Mouse (Mus musculus) midbrain, embryonic 10.5 days (tissue): Measurements from ENCODE around the gene Rpl7l1. TPM values are rescaled to one million over a fixed set of nuclear protein-coding genes. Genes with fewer than 3 reads are reported as not detected.

Experiments
- DNase-seq: peaks from one replicate; pipeline ENCODE4 v3.0.0-alpha.2; 2017; ENCODE audit warnings: low spot score
- H3K27ac ChIP-seq: fragments of 300-500 bp; sonication (generic); replicated peaks from 2 replicates; pipeline ENCODE4 v1.5.1; 2016; ENCODE audit warnings: mild to moderate bottlenecking
- H3K27me3 ChIP-seq: fragments of 300-500 bp; sonication (generic); 2 replicates; pipeline ENCODE4 v1.6.1; 2016; ENCODE audit warnings: low read depth, mild to moderate bottlenecking; ENCODE audit not compliant: poor library complexity, severe bottlenecking
- H3K36me3 ChIP-seq: fragments of 300-500 bp; sonication (generic); 2 replicates; pipeline ENCODE4 v1.6.1; 2016; ENCODE audit warnings: mild to moderate bottlenecking, moderate library complexity
- H3K4me1 ChIP-seq: fragments of 300-500 bp; sonication (generic); 2 replicates; pipeline ENCODE4 v1.6.1; 2016
- H3K4me3 ChIP-seq: fragments of 300-500 bp; sonication (generic); 2 replicates; pipeline ENCODE4 v1.5.1; 2016; ENCODE audit warnings: mild to moderate bottlenecking, moderate library complexity
- H3K9me3 ChIP-seq: fragments of 300-500 bp; sonication (generic); replicated peaks from 2 replicates; pipeline ENCODE4 v1.6.1; 2016; ENCODE audit warnings: mild to moderate bottlenecking
- WGBS: fragments of 180-500 bp; shearing (Covaris S2); methylation state at CpG from one replicate; pipeline ENCODE4 v1.1.7; 2016; 5-methylcytosine and 5-hydroxymethylcytosine counted together
- polyA plus RNA-seq: library from polyadenylated mRNA; unstranded; fragments of >200 nt; fragmentation: Nextera tagmentation; extraction: Ambion mirVana; gene quantifications from 2 replicates; pipeline ENCODE4 v1.2.1, GENCODE M21; 2016

Gene Rpl7l1
- polyA plus RNA-seq, result 197 and 219 TPM in 2 replicates

DNA sequence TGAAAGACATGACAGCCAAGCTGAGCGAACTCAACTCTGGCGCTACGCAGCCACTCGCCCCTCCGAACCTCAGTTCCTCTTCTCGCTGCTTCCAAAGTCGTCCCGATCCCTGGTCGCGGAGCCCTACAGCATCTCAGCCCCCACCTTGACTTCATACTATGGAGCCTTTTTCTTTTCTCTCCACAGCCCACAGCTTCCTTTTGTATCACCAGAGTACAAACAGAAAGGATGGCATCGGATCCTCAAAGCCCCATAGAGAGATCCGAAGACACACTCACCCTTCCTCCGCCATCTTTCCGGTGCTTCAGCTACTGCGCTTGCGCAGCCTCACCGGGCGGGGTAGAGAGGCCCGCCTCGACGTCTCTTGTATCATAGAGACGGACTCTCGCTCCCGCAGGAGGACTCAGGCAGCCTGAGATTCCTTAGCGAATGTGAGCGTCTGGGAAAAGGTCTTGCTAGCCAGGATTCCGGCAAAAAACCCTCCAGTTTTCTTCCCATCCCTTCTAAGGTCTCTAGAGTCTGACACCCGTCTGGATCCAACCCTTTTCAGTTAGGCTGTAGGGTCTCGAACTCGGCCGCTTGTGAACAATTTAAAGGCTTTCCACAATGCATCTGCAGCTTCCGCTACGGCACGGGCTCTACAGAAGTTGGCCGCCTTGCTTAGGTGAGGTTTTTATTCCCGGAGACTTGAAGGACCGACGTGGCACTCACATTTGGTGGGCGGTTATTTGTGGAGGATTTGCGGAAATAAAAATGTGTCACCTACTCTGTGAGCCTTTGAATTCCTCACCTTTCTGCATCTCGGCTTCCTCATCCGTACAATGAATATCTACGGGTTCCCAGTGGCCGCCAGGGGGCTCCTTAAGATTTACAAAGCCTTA is at the start of gene Rpl7l1:
Gene Rpl7l1, minus strand, starts transcription at position 332 of the 881 bp plus-strand sequence.
- under 1% methylated on average over 44 of the region's 44 CpGs for WGBS
- Histone ChIP-seq H3K27me3 (no peaks in the 10 kb centered on the region), H3K4me3 (peak within 1 kb of the TSS; percentile 80), H3K9me3 (no peaks in the 10 kb centered on the region), H3K4me1 (peaks cover 9% of the 10 kb centered on the region; the same call in 1 of the 2 replicates), H3K27ac (peak within 1 kb of the TSS; percentile 91), H3K36me3 (peaks cover 37% of the 10 kb centered on the region)
- peak; percentile 92 for DNase-seq

DNA sequence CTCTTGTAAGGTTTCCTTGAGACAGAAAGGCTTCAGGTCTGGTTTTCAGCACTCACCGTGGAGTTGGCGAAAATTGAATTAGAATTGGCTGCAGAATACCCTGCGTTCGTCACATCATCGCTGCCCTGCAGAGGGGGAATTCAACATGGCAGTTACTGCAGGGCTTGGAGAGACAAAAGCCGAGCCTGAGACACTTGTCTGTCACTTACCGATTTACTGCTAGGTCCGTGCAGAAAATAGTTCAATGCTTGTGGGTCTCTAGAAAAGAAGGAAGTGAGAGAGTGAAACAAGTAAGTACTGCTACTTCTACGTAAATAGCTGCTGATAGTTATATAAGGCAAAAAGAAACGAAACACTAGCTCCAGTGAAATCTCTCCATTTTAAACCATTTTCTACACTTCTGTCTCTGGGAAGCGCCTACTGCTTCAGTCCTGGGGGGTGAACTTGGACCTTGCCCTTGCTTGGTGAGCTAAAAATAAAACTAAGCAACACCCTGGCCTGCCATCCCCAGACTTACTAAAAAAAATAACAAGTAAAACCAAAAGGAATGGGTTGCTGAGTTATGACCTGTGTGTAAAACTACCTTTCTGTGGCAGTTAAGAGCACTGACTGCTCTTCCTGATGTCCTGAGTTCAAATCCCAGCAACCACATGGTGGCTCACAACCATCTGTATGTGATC is 47.5 kb upstream of the Rpl7l1 start:
- Histone ChIP-seq H3K4me1 (peaks cover 12% of the 10 kb centered on the region; the same call in 1 of the 2 replicates), H3K27me3 (no peaks in the 10 kb centered on the region), H3K9me3 (no peaks in the 10 kb centered on the region; the same call in 1 of the 2 replicates), H3K4me3 (no peak overlapping the region), H3K36me3 (peaks cover 39% of the 10 kb centered on the region), H3K27ac (no peak overlapping the region)
- WGBS, result 94% methylated on average over 11 of the region's 11 CpGs
- DNase-seq, result no peak

DNA sequence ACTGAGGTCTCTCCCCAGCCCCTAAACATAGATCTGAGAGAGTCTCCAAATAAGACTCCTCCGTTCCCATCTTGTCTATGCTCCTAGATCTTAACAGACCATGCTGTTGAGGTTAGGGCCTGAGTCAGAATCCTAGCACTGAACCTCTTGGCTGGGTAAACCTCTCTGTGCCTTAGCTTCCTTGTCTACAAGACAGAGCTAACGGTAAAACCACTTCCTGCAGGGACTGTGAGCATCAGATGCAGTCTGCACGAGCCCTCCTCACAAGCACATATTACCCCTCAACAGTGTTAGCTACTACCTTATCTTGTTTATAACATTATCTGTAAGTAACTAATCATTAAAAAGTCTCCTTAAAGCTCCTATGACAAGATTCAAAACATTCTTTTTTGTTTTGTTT is 46.5 kb upstream of the Rpl7l1 start:
- 91% methylated on average over 3 of the region's 3 CpGs for WGBS
- Histone ChIP-seq H3K9me3 (no peaks in the 10 kb centered on the region; the same call in 1 of the 2 replicates), H3K4me1 (peaks cover 12% of the 10 kb centered on the region; the same call in 1 of the 2 replicates), H3K36me3 (peaks cover 49% of the 10 kb centered on the region), H3K4me3 (no peak overlapping the region), H3K27ac (no peak overlapping the region), H3K27me3 (no peaks in the 10 kb centered on the region)
- no peak for DNase-seq

DNA sequence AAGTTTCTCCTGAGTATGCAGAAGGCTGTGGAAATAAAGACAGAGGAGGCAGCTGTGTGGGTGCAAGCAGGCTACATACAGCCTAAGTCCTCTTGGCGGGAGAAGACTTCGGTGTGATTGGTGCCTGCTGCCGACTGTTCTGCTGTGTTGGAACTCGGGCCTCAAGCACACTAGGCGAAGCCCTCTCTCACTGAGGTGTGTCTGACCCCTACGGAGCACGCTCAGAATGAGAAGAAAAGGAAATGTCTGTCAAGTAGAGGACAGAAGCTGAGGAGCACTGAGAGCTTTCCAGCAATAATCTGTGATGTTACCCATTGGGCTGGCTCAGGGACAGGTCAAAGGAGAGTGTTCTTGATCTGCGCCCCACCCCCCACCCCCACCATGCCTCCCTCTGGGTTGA is 40.6 kb upstream of the Rpl7l1 start:
- H3K36me3 ChIP-seq, result peaks cover 82% of the 10 kb centered on the region
- H3K27me3 ChIP-seq, result no peaks in the 10 kb centered on the region
- no peak for DNase-seq
- H3K4me3 ChIP-seq, result no peak overlapping the region
- H3K4me1 ChIP-seq, result no peaks in the 10 kb centered on the region
- no peaks in the 10 kb centered on the region for H3K9me3 ChIP-seq
- 92% methylated on average over 8 of the region's 8 CpGs for WGBS
- H3K27ac ChIP-seq, result no peak overlapping the region

DNA sequence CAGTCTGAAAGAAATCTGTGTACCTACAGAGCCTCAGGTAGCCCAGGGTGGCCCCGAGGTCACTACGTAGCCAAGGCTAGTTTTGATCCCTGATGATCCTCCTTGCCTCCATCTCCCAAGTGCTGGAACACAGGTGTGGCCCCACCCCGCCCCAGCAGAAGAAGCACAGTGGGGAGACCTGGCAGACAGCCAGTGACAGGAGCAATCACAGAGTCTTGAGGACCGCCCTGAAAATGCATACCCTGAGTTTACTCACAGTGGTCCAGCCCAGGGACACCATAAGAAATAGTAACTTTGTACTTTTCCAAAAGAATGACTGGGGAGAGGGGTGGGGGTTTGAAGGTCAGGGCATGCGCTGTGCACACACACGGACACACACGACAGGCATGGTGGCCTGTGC is 38.2 kb upstream of the Rpl7l1 start:
- Histone ChIP-seq H3K4me1 (peaks cover 10% of the 10 kb centered on the region; the same call in 1 of the 2 replicates), H3K27ac (no peak overlapping the region), H3K9me3 (no peaks in the 10 kb centered on the region), H3K36me3 (peaks cover 78% of the 10 kb centered on the region), H3K27me3 (no peaks in the 10 kb centered on the region), H3K4me3 (no peak overlapping the region)
- DNase-seq, result no peak
- WGBS, result 94% methylated on average over 7 of the region's 7 CpGs

DNA sequence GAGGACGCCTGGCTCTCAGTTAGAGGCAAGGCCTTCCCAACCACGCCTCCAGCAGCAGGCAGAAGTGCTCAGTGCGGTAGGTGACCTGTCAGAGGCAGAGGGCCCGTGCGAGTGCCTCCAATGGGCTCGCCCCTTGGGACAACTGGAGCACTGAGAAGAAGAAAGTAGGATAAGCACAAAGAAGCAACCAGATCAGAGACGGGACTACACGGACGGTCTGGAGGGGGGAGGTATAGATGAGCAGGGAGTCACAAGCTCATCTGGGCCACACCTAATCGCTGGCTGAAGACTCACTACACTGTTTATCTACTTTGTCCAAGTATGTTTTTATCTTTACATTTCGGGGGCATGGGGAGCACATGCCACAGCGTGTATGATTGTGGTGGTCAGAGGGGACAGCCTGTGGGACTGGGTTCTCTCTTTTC is 35.3 kb upstream of the Rpl7l1 start:
- peaks cover 60% of the 10 kb centered on the region for H3K36me3 ChIP-seq
- DNase-seq, result no peak
- H3K4me1 ChIP-seq, result peaks cover 10% of the 10 kb centered on the region; the same call in 1 of the 2 replicates
- H3K27ac ChIP-seq, result no peak overlapping the region
- H3K9me3 ChIP-seq, result no peaks in the 10 kb centered on the region
- H3K27me3 ChIP-seq, result no peaks in the 10 kb centered on the region
- 91% methylated on average over 12 of the region's 12 CpGs for WGBS
- H3K4me3 ChIP-seq, result no peak overlapping the region

DNA sequence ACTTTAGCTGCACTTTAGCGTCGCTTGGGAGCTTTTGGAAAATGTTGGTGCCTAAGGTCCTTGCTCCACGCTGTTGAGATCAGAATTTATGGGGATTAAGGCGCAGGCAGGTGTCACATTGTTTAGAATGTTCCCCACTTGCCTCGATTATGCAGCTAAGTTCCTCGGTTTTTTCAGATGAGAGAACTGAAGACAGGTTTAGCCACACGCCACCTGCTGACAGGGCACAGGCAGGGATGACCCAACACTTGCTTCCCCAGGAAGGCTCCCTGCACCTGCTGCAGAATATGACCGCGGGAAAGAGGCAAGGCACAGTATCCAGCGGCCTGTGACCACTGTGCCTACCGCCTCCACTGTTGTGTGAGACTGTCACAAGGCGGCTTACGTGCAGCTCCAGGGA is 33.8 kb upstream of the Rpl7l1 start:
- DNase-seq, result no peak
- Histone ChIP-seq H3K4me3 (no peak overlapping the region), H3K9me3 (no peaks in the 10 kb centered on the region), H3K27me3 (no peaks in the 10 kb centered on the region), H3K27ac (peak overlapping the region; percentile 24), H3K4me1 (peaks cover 10% of the 10 kb centered on the region; the same call in 1 of the 2 replicates), H3K36me3 (peaks cover 64% of the 10 kb centered on the region)
- WGBS, result 76% methylated on average over 13 of the region's 13 CpGs

DNA sequence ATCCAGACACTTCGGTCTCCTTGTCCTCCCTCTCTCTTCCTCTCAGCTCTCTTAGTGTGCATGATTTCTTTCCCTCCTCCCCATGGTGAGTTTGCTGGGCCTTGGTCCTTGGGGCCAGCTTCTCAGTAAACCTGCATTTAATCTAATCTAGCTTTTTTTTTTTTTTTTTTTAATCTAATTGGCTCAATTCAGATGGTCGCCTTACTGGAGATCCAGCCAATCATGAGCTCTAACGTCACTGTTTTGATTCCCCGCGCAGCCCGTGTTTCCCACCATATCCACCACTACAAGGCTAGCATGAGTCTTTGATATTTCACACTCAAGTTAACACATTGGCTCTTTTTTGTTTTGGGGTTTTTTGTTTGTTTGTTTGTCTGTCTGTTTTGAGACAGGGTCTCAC is 32.0 kb upstream of the Rpl7l1 start:
- WGBS, result 92% methylated on average over 6 of the region's 6 CpGs
- no peak overlapping the region for H3K4me3 ChIP-seq
- DNase-seq, result no peak
- no peak overlapping the region for H3K27ac ChIP-seq
- no peaks in the 10 kb centered on the region for H3K27me3 ChIP-seq
- H3K9me3 ChIP-seq, result no peaks in the 10 kb centered on the region
- peaks cover 60% of the 10 kb centered on the region for H3K36me3 ChIP-seq
- peaks cover 10% of the 10 kb centered on the region; the same call in 1 of the 2 replicates for H3K4me1 ChIP-seq

DNA sequence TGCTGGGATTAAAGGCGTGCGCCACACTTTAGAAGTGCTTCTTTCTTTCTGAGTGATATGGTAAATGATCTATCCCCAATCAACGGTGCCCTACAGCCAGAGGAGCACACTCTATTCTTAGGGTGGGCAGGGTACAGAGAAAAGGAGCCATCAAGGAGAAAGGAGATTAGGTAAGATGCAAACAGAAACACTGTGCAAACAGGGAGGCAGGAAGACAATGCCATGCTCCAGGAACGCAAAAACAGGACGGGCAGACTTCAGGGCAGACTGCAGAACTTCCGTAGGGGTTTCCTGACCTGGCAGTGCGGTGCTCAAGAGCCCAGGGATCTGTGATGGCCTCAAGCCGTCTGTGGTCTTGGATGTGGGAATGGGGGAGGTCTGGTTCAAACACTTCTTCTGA is 31.2 kb upstream of the Rpl7l1 start:
- no peak for DNase-seq
- Histone ChIP-seq H3K4me3 (no peak overlapping the region), H3K9me3 (no peaks in the 10 kb centered on the region), H3K27ac (no peak overlapping the region), H3K27me3 (no peaks in the 10 kb centered on the region), H3K36me3 (peaks cover 60% of the 10 kb centered on the region), H3K4me1 (peaks cover 10% of the 10 kb centered on the region; the same call in 1 of the 2 replicates)
- 87% methylated on average over 8 of the region's 8 CpGs for WGBS

DNA sequence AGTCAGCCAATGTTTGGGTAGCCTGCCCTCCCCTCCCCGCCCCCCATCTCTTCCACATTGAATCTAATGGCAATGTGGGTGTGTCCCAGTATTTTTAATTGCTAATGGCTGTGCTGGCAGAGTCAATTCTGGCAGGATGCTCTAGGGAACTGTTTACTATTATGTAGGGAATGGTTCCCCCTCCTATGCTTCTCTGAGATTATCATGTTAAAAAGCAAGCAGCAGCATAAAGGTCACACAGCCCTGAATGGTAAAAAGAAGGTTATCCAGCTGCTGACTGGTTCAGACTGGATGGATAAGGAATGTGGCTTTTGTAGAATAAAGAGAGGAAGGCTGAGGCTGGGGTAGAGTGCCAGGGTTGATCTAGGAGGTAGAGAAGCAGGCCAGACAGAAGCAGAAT is 30.0 kb upstream of the Rpl7l1 start:
- Histone ChIP-seq H3K27me3 (no peaks in the 10 kb centered on the region), H3K36me3 (peaks cover 63% of the 10 kb centered on the region), H3K4me1 (peaks cover 10% of the 10 kb centered on the region; the same call in 1 of the 2 replicates), H3K27ac (no peak overlapping the region), H3K4me3 (no peak overlapping the region), H3K9me3 (no peaks in the 10 kb centered on the region)
- DNase-seq, result no peak
- 87% methylated on average over 1 of the region's 1 CpGs for WGBS

DNA sequence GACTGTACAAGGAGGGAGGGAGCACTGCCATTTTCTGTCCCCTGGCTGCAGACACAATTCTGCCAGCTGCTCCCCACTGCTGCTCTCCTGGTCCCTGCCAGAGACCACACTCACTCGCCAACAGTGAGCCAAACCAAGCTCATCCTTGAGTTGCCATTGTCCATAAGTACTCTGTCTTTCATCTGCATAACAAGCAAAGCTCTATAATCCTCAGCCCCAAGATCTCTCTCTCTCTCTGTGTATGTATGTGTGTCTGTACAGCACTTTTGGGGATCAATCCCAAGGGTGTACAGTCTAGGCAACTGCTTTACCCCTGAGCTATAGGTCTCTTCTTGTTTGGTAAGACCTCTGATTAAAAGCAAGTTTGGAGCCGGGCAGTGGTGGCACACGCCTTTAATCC is 28.2 kb upstream of the Rpl7l1 start:
- H3K27me3 ChIP-seq, result no peaks in the 10 kb centered on the region
- no peaks in the 10 kb centered on the region for H3K9me3 ChIP-seq
- H3K4me3 ChIP-seq, result no peak overlapping the region
- H3K27ac ChIP-seq, result no peak overlapping the region
- peaks cover 69% of the 10 kb centered on the region for H3K36me3 ChIP-seq
- WGBS, result 86% methylated on average over 3 of the region's 3 CpGs
- DNase-seq, result no peak
- H3K4me1 ChIP-seq, result 0 out of 2 replicates have a peak, but pooled peaks cover under 1% of the 10 kb centered on the region

DNA sequence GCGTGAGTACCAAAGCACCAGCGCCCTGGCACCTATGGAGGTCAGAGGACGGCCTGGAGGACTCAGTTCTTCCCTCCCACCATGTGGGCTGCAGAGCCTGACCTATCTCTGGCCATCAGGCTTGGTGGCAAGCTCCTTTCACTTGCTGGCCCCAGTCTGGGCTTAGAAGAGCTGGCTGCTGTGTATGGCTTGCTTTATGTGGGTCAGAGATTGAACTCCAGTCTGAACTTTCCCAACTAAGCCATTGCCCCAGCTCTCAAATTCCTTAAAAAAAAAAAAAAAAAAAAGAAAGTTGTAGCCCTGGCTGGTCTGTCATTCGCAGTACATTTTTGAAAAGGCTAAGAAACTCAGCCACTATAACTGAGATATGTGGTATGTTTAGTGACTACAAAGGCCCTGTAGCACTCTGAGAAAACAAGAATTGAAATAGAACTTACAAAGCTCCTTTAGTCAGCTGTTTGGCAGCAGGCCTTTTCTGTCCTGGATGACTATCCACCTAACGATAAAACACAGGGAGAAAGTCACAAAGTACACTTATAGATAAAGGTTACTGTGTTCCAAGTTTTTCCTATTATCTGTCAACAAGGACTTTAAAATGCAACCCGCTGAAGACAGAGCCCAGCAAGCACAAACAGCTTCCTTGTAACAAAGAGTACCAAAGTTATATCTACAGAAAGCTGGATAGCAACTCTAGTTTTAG is 26.8 kb upstream of the Rpl7l1 start:
- Histone ChIP-seq H3K4me3 (no peak overlapping the region), H3K9me3 (no peaks in the 10 kb centered on the region), H3K27ac (no peak overlapping the region), H3K4me1 (no peaks in the 10 kb centered on the region), H3K36me3 (peaks cover 76% of the 10 kb centered on the region), H3K27me3 (no peaks in the 10 kb centered on the region)
- DNase-seq, result no peak
- WGBS, result 91% methylated on average over 6 of the region's 6 CpGs
